Mouse (Mus musculus) hindbrain, embryonic 14.5 days (tissue): ENCODE results near the gene Endod1. TPM values are rescaled to one million over a fixed set of nuclear protein-coding genes. Genes with fewer than 3 reads are reported as not detected.

Source experiments
- ATAC-seq: fragments of 200-750 bp; cut with Nextera tagmentation; 2 replicates; pipeline ENCODE4 v1.8.0; 2017; ENCODE audit warnings: moderate number of reproducible peaks, mild to moderate bottlenecking, moderate TSS enrichment, moderate library complexity; ENCODE audit not compliant: low FRiP score
- DNase-seq: peaks from one replicate; pipeline ENCODE4 v3.0.0-alpha.2; 2015; ENCODE audit warnings: low spot score
- H3K27ac ChIP-seq: fragments of 300-500 bp; sonication (generic); 2 replicates; pipeline ENCODE4 v1.5.1; 2014; ENCODE audit warnings: mild to moderate bottlenecking, moderate library complexity
- H3K27me3 ChIP-seq: fragments of 300-500 bp; sonication (generic); 2 replicates; pipeline ENCODE4 v1.6.1; 2014; ENCODE audit warnings: mild to moderate bottlenecking, low read length, mixed read lengths; ENCODE audit not compliant: control insufficient read depth, insufficient read depth
- H3K36me3 ChIP-seq: fragments of 300-500 bp; sonication (generic); replicated peaks from 2 replicates; pipeline ENCODE4 v1.6.1; 2014; ENCODE audit not compliant: control insufficient read depth, insufficient read depth
- H3K4me1 ChIP-seq: fragments of 300-500 bp; sonication (generic); replicated peaks from 2 replicates; pipeline ENCODE4 v1.6.1; 2014; ENCODE audit warnings: antibody characterized with exemption, low read length, mixed read lengths; ENCODE audit not compliant: control insufficient read depth, insufficient read depth
- H3K4me2 ChIP-seq: fragments of 300-500 bp; sonication (generic); replicated peaks from 2 replicates; pipeline ENCODE4 v1.6.1; 2014; ENCODE audit warnings: mild to moderate bottlenecking, moderate library complexity
- H3K4me3 ChIP-seq: fragments of 300-500 bp; sonication (generic); replicated peaks from 2 replicates; pipeline ENCODE4 v1.5.1; 2014; ENCODE audit warnings: mild to moderate bottlenecking, low read length
- H3K9ac ChIP-seq: fragments of 300-500 bp; sonication (generic); 2 replicates; pipeline ENCODE4 v1.6.1; 2014
- H3K9me3 ChIP-seq: fragments of 300-500 bp; sonication (generic); 2 replicates; pipeline ENCODE4 v1.6.1; 2016; ENCODE audit warnings: low read length; ENCODE audit not compliant: control insufficient read depth
- WGBS: fragments of 180-500 bp; shearing (Covaris S2); extraction: QIAGEN DNeasy Blood & Tissue Kit; methylation state at CpG from one replicate; pipeline ENCODE4 v1.1.7; 2014; 5-methylcytosine and 5-hydroxymethylcytosine counted together
- polyA plus RNA-seq: library from polyadenylated mRNA; unstranded; fragments of >200 nt; fragmentation: Nextera tagmentation; extraction: Ambion mirVana; gene quantifications from 2 replicates; pipeline ENCODE4 v1.2.1, GENCODE M21; 2014

Endod1 gene
- 33.4 and 43.7 TPM in 2 replicates for polyA plus RNA-seq

DNA sequence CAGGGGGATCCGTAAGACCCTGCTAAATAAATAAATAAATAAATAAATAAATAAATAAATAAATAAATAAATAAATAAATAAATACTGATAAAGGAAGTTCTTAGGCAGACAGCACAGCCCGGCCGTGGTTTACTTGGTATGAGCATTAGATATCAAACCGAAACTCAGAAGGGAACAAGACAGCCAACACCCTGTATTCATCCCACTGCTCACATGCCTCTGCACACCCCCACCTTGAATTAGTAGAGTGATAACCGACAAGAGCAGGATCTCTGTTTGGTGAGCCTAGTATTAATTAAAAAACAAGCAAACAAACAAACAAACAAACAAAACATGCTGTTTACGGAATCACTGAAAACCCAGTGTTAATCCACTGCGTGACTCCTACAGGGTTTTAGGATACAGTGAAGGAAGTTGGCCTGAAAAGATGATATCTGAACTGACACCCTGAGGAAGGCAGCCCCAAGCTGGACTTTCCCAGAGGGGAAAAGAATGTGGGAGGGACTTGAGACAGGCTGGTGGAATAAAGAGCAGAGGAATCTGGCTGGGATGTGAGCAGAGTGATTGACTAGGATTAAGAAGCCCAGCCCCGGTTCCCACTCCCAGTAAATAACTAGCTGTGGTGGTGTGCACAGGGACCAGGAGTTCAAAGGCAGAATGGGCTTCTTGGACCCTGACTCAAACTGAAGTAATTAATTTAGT lies at the start of gene Endod1:
Gene Endod1, minus strand, starts transcription at position 155 of the 703 bp plus-strand sequence.
- 5% methylated on average over 8 of the region's 8 CpGs for WGBS
- ATAC-seq, result peak; percentile 61

DNA sequence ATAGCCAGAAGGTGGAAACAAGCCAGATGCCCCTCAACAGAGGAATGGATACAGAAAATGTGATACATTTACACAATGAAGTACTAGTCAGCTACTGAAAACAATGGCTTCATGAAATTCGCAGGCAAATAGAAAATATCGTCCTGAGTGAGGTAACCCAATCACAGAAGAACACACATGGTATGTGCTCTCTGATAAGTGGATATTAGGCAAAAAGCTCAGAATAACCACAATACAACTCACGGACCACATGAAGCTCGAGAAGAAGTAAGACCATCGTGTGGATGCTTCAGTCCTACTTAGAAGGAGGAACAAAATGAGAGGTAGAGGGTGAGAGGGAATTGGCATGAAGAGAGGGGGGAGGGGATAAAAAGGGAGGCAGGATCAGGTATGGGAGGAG lies 27.8 kb upstream of the Endod1 start:
- H3K4me2 ChIP-seq, result no peak overlapping the region
- DNase-seq (no peak), ATAC-seq (no peak)
- H3K9ac ChIP-seq, result no peak overlapping the region
- H3K9me3 ChIP-seq, result no peaks in the 10 kb centered on the region
- WGBS, result 96% methylated on average over 5 of the region's 5 CpGs
- no peaks in the 10 kb centered on the region for H3K36me3 ChIP-seq
- no peaks in the 10 kb centered on the region for H3K27me3 ChIP-seq
- no peak overlapping the region for H3K4me3 ChIP-seq
- no peaks in the 10 kb centered on the region for H3K4me1 ChIP-seq
- no peak overlapping the region for H3K27ac ChIP-seq

More for the DNA sequence above, at the start of gene Endod1:
- H3K4me3 ChIP-seq, result peak within 1 kb of the TSS; percentile 70
- H3K4me1 ChIP-seq, result peaks cover 32% of the 10 kb centered on the region
- H3K27ac ChIP-seq, result peak within 1 kb of the TSS; percentile 86
- no peaks in the 10 kb centered on the region for H3K9me3 ChIP-seq
- peak within 1 kb of the TSS; percentile 87 for H3K9ac ChIP-seq
- H3K36me3 ChIP-seq, result no peaks in the 10 kb centered on the region
- DNase-seq, result peak; percentile 51
- H3K4me2 ChIP-seq, result peak within 1 kb of the TSS; percentile 84
- H3K27me3 ChIP-seq, result no peaks in the 10 kb centered on the region

DNA sequence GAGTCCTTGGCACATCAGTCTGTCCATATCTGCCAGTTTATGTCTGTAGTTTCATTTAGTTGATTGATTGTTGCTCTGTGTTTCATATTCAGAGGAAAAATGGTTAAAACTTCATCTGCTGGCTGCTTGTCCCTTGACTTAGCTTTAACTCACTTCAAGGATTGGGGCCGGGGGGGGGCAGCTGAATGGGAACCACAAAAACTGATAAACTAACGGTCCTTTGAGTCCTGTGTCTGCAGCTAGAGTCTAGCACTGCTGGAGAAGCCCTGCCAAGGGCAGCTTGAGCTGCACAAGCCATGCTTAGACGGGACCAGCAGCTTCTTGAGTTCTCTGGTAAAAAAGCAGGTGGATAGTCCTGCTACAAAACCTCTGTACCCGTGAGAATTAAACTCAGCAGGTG lies 26.7 kb upstream of the Endod1 start:
- Histone ChIP-seq H3K9ac (no peak overlapping the region), H3K27ac (no peak overlapping the region), H3K27me3 (no peaks in the 10 kb centered on the region), H3K4me3 (no peak overlapping the region), H3K36me3 (no peaks in the 10 kb centered on the region), H3K4me1 (no peaks in the 10 kb centered on the region), H3K9me3 (no peaks in the 10 kb centered on the region), H3K4me2 (no peak overlapping the region)
- no peak for DNase-seq
- 83% methylated on average over 4 of the region's 4 CpGs for WGBS
- no peak for ATAC-seq

DNA sequence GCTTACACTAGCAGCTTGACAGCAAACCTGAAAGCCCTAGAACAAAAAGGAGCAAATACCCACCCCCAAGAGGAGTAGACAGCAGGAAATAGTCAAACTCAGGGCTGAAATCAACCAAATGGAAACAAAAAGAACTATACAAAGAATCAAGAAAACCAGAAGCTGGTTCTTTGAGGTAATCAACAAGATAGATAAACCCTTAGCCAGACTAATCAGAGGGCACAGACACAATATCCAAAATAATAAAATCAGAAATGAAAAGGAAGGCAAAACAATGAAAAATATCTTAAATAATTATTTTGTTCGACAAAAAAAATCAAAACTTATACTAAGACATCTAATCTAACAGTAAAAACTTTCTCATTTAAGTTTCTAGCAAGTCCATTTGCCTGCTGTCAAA lies 24.7 kb upstream of the Endod1 start:
- Histone ChIP-seq H3K27ac (no peak overlapping the region), H3K4me1 (no peaks in the 10 kb centered on the region), H3K36me3 (no peaks in the 10 kb centered on the region), H3K4me2 (no peak overlapping the region), H3K27me3 (no peaks in the 10 kb centered on the region), H3K9me3 (no peaks in the 10 kb centered on the region), H3K9ac (no peak overlapping the region), H3K4me3 (no peak overlapping the region)
- 72% methylated on average over 1 of the region's 1 CpGs for WGBS
- ATAC-seq (no peak), DNase-seq (no peak)

DNA sequence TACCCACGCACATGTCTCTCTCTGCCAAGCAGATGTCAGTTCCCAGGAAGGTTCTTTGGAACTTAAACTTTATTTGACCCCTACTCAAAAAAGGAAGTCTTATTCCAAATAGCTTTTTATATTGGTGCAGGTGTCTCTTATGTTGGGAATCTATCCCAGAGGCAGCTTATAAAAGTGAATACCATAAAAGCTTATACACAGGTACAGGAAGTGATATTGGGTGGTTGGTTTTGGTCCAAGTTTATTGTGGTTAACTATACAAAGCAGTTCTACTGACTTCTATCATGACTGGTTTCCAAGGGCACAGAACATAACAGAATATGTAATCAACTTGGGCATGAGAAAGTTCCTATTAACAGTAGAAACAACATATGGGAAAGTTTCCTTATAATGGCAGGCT lies 20.8 kb upstream of the Endod1 start:
- Histone ChIP-seq H3K27me3 (no peaks in the 10 kb centered on the region), H3K9ac (no peak overlapping the region), H3K36me3 (no peaks in the 10 kb centered on the region), H3K27ac (no peak overlapping the region), H3K9me3 (no peaks in the 10 kb centered on the region), H3K4me3 (no peak overlapping the region), H3K4me1 (no peaks in the 10 kb centered on the region), H3K4me2 (no peak overlapping the region)
- DNase-seq, result no peak
- 83% methylated on average over 1 of the region's 1 CpGs for WGBS
- ATAC-seq, result no peak

DNA sequence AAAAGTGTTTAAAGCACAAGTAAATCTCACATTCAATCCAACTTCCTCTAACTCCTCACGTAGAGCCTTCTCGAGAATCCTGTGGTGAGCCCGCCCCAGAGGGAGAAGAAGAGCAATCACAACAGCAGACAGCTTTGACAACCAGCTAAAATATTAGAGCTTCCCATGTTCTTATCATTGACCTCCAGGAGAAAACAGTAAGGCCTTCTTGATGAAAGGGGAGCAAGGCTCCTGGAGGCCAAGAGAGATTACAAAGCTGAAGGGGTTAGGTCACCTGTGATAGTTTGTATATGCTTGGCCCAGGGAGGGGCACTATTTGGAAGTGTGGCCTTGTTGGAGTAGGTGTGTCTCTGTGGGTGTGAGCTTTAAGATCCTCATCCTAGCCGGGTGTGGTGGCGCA lies 19.1 kb upstream of the Endod1 start:
- H3K4me3 ChIP-seq, result no peak overlapping the region
- H3K27ac ChIP-seq, result no peak overlapping the region
- H3K4me2 ChIP-seq, result no peak overlapping the region
- 94% methylated on average over 5 of the region's 5 CpGs for WGBS
- H3K27me3 ChIP-seq, result no peaks in the 10 kb centered on the region
- DNase-seq, result no peak
- ATAC-seq, result no peak
- H3K9ac ChIP-seq, result no peak overlapping the region
- no peaks in the 10 kb centered on the region for H3K9me3 ChIP-seq
- no peaks in the 10 kb centered on the region for H3K4me1 ChIP-seq
- H3K36me3 ChIP-seq, result no peaks in the 10 kb centered on the region

DNA sequence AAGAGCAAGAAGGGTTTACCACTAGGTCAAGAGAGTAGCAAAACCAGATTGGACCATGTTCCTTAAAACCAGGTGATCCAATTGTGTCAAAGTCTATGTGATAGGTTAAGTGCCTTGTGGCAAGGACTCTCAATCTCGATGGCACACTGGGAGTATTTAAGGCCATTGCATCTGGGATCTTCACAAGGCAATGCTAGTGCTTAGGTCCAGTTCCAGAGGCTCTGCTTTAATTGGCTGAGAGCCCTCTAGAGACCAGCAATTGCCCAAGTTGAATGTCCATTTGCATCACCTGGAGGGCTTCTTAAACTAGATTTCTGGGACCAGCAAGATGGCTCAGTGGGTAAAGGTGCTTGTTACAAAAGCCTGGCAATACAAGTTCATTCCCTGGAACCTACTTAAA lies 17.6 kb upstream of the Endod1 start:
- DNase-seq (no peak), ATAC-seq (no peak)
- Histone ChIP-seq H3K4me1 (no peaks in the 10 kb centered on the region), H3K4me2 (no peak overlapping the region), H3K27ac (no peak overlapping the region), H3K9ac (no peak overlapping the region), H3K9me3 (no peaks in the 10 kb centered on the region), H3K4me3 (no peak overlapping the region), H3K36me3 (no peaks in the 10 kb centered on the region), H3K27me3 (no peaks in the 10 kb centered on the region)
- WGBS, result 92% methylated on average over 1 of the region's 1 CpGs

DNA sequence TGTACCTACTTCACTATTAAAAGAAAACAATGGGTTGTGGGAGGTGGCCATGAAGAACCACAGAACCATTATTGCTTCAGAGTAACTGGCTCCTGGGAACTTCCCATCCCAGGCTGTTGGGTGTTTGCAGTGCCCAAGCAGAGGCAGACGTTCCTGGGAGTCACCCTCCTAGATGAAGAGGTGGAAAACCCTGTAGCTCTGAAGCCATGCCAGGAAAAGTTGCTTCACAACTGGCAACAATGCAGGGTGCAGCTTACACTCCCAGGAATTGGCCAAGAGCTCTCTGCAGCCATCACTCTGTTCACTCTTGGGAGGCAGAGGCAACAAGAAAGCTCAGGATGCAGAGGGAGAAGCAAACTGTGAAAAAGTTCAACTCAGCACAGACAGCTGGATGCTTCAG lies 16.8 kb upstream of the Endod1 start:
- no peaks in the 10 kb centered on the region for H3K4me1 ChIP-seq
- H3K36me3 ChIP-seq, result no peaks in the 10 kb centered on the region
- H3K27me3 ChIP-seq, result no peaks in the 10 kb centered on the region
- no peaks in the 10 kb centered on the region for H3K9me3 ChIP-seq
- H3K27ac ChIP-seq, result no peak overlapping the region
- DNase-seq, result no peak
- no peak overlapping the region for H3K9ac ChIP-seq
- no peak overlapping the region for H3K4me2 ChIP-seq
- 76% methylated on average over 1 of the region's 1 CpGs for WGBS
- H3K4me3 ChIP-seq, result no peak overlapping the region
- ATAC-seq, result no peak

DNA sequence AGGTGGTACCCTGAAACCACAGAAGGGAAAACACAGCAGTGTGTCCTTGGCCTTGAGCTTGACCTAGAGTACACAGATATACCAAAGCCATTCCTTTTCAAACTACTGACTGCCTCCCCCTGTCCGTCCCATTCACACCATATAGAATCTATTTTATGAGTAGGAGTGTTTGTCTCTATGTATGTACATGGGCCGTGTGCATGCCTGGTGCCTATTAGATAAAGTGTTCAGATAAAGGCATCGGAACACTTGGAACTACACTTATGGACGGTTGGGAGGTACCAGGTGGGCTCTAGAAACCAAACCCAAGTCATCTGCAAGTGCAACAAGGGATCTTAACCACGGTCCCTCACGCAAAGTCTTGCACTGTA lies 16.1 kb upstream of the Endod1 start:
- Histone ChIP-seq H3K9me3 (no peaks in the 10 kb centered on the region), H3K4me3 (no peak overlapping the region), H3K4me2 (no peak overlapping the region), H3K4me1 (no peaks in the 10 kb centered on the region), H3K36me3 (no peaks in the 10 kb centered on the region), H3K27ac (no peak overlapping the region), H3K9ac (no peak overlapping the region), H3K27me3 (no peaks in the 10 kb centered on the region)
- WGBS, result 93% methylated on average over 6 of the region's 6 CpGs
- no peak for ATAC-seq
- no peak for DNase-seq
